Comparison of ENCODE assay signal across 8 mouse cellular contexts in genomic region chr11:120632559-120633519, GRCm38 (mm10). TPM values are rescaled to one million over a fixed set of nuclear protein-coding genes. Genes with fewer than 3 reads are reported as not detected.
DNase-seq lines count a peak whose midpoint lies in the region; ATAC-seq and TF ChIP-seq lines count a peak whose summit lies in the region.

No protein-coding gene starts in this region.

- peak; percentile 88 for ATAC-seq in forebrain, embryonic 11.5 days (replicated peaks; ENCODE audit: low FRiP score)

- peaks cover 86% of the 10 kb centered on the region for H3K4me1 ChIP-seq in E14TG2a.4 (replicated peaks; ENCODE audit: low read depth, low read length)
- peaks cover 31% of the 10 kb centered on the region for H3K4me1 ChIP-seq in brown adipose tissue, adult 24 weeks (ENCODE audit: control insufficient read depth, insufficient read depth, insufficient read length, low read length)
- H3K4me1 ChIP-seq in forebrain, embryonic 11.5 days (replicated peaks; ENCODE audit: control insufficient read depth, insufficient read depth, low read length) = peaks cover 22% of the 10 kb centered on the region

- no peak for TF ChIP-seq CTCF in E14TG2a.4 (conservative IDR thresholded peaks at IDR 0.05; ENCODE audit: low read length)

- intact Hi-C loops in heart, postnatal 10 days (cut with DNase I) = no loop called here

- H3K9me3 ChIP-seq in E14TG2a.4 (ENCODE audit: low read length) = no peaks in the 10 kb centered on the region
- no peaks in the 10 kb centered on the region for H3K9me3 ChIP-seq in forebrain, embryonic 11.5 days (ENCODE audit: control insufficient read depth, low read length)

- H3K4me2 ChIP-seq in forebrain, embryonic 11.5 days (ENCODE audit: low read depth, low read length, severe bottlenecking) = peak overlapping the region; percentile 93

- no peaks in the 10 kb centered on the region for H3K27me3 ChIP-seq in E14TG2a.4 (ENCODE audit: insufficient read depth, low read length)
- no peaks in the 10 kb centered on the region; the same call in 1 of the 2 replicates for H3K27me3 ChIP-seq in forebrain, embryonic 11.5 days (ENCODE audit: control insufficient read depth, insufficient read depth, low read length)

- peak overlapping the region; percentile 76 for H3K27ac ChIP-seq in brown adipose tissue, adult 24 weeks (replicated peaks; ENCODE audit: low read depth, low read length)
- peak overlapping the region; percentile 62 for H3K27ac ChIP-seq in forebrain, embryonic 11.5 days (ENCODE audit: low read depth, low read length)

- H3K36me3 ChIP-seq in E14TG2a.4 (ENCODE audit: insufficient read depth, low read length) = peaks cover 51% of the 10 kb centered on the region
- H3K36me3 ChIP-seq in forebrain, embryonic 11.5 days (ENCODE audit: control insufficient read depth, insufficient read depth, low read length) = peaks cover 5% of the 10 kb centered on the region; the same call in 1 of the 2 replicates

- H3K4me3 ChIP-seq in E14TG2a.4 (replicated peaks; ENCODE audit: low read length) = peak overlapping the region; percentile 95
- H3K4me3 ChIP-seq in brown adipose tissue, adult 24 weeks (ENCODE audit: insufficient read depth, low read depth, low read length) = peak overlapping the region; percentile 97
- H3K4me3 ChIP-seq in forebrain, embryonic 11.5 days (ENCODE audit: low read depth, low read length) = peak overlapping the region; percentile 96

- under 1% methylated on average over 96 of the region's 116 CpGs for WGBS in forebrain, embryonic 11.5 days

- DNase-seq in forebrain, embryonic 11.5 days (ENCODE audit: low spot score) = peak; percentile 82
- peak; percentile 78 to 80 for DNase-seq in heart, postnatal 10 days
- DNase-seq in kidney, postnatal 4 days = peak; percentile 76 to 86
- DNase-seq in lung, postnatal 10 days = peak; percentile 83
- peak; percentile 60 for DNase-seq in ovary, postnatal 10 days (ENCODE audit: low spot score)
- peak; percentile 61 for DNase-seq in thymus, postnatal 0 days (ENCODE audit: low spot score)

- peak overlapping the region; percentile 88 for H3K9ac ChIP-seq in forebrain, embryonic 11.5 days (ENCODE audit: low read length)

RNA-seq across cellular contexts. Expression of gene Mafg, which starts 0.6 kb away (rescaled TPM):
- polyA plus RNA-seq in brown adipose tissue, adult 24 weeks (2012; ENCODE audit: insufficient read depth, insufficient read length, missing spikeins) = 10.4 and 13.3 TPM in 2 replicates
- 25.5 and 26.4 TPM in 2 replicates for polyA plus RNA-seq in forebrain, embryonic 11.5 days (2014; fragmentation: Nextera tagmentation; extraction: Ambion mirVana)
- total RNA-seq in heart, postnatal 10 days (2021) = 10 to 100 TPM; 24.2 to 27.0 TPM
- 16.5 and 18.7 TPM in 2 replicates for polyA plus RNA-seq in thymus, postnatal 0 days (2015; fragmentation: Nextera tagmentation; extraction: Ambion mirVana)

RNA-seq across cellular contexts. Expression of gene Sirt7, which starts 7.8 kb away (rescaled TPM):
- 5.8 and 10.5 TPM in 2 replicates for polyA plus RNA-seq in brown adipose tissue, adult 24 weeks (2012; ENCODE audit: insufficient read depth, insufficient read length, missing spikeins)
- polyA plus RNA-seq in forebrain, embryonic 11.5 days (2014; fragmentation: Nextera tagmentation; extraction: Ambion mirVana) = 37.8 and 41.1 TPM in 2 replicates
- 10 to 100 TPM; 11.9 to 12.5 TPM for total RNA-seq in heart, postnatal 10 days (2021)
- 100 and 108 TPM in 2 replicates for polyA plus RNA-seq in thymus, postnatal 0 days (2015; fragmentation: Nextera tagmentation; extraction: Ambion mirVana)

RNA-seq across cellular contexts. Expression of gene Pycr1, which starts 10.7 kb away (rescaled TPM):
- 1.0 and 1.3 TPM in 2 replicates for polyA plus RNA-seq in brown adipose tissue, adult 24 weeks (2012; ENCODE audit: insufficient read depth, insufficient read length, missing spikeins)
- polyA plus RNA-seq in forebrain, embryonic 11.5 days (2014; fragmentation: Nextera tagmentation; extraction: Ambion mirVana) = 33.7 and 36.9 TPM in 2 replicates
- total RNA-seq in heart, postnatal 10 days (2021) = 1 to 10 TPM; 4.8 to 5.5 TPM
- 1.7 and 2.9 TPM in 2 replicates for polyA plus RNA-seq in thymus, postnatal 0 days (2015; fragmentation: Nextera tagmentation; extraction: Ambion mirVana)

RNA-seq across cellular contexts. Expression of gene Pcyt2, which starts 15.1 kb away (rescaled TPM):
- 104 and 131 TPM in 2 replicates for polyA plus RNA-seq in brown adipose tissue, adult 24 weeks (2012; ENCODE audit: insufficient read depth, insufficient read length, missing spikeins)
- 126 and 134 TPM in 2 replicates for polyA plus RNA-seq in forebrain, embryonic 11.5 days (2014; fragmentation: Nextera tagmentation; extraction: Ambion mirVana)
- total RNA-seq in heart, postnatal 10 days (2021) = 10 to 100 TPM; 39.7 to 45.8 TPM
- 113 and 114 TPM in 2 replicates for polyA plus RNA-seq in thymus, postnatal 0 days (2015; fragmentation: Nextera tagmentation; extraction: Ambion mirVana)

RNA-seq across cellular contexts. Expression of gene Myadml2, which starts 15.1 kb away (rescaled TPM):
- polyA plus RNA-seq in brown adipose tissue, adult 24 weeks (2012; ENCODE audit: insufficient read depth, insufficient read length, missing spikeins) = 2.7 and 3.8 TPM in 2 replicates
- polyA plus RNA-seq in forebrain, embryonic 11.5 days (2014; fragmentation: Nextera tagmentation; extraction: Ambion mirVana) = 0.51 TPM in 1 of 2 replicates, not detected in the other
- 10 to 100 TPM; 38.0 to 41.6 TPM for total RNA-seq in heart, postnatal 10 days (2021)
- 0.56 and 0.86 TPM in 2 replicates for polyA plus RNA-seq in thymus, postnatal 0 days (2015; fragmentation: Nextera tagmentation; extraction: Ambion mirVana)

Comparison
In these comparisons a context has a peak if more than half of its experiments do, and no peak if none do; other contexts are left out.
1. Peak in every context shown above with its lines: DNase-seq, ATAC-seq, H3K4me3 ChIP-seq and H3K27ac ChIP-seq.